Mouse (Mus musculus): Measurements from ENCODE around the gene Klhdc2.

- TF ChIP-seq CTCF (IDR thresholded peaks at IDR 0.05; ENCODE audit: extremely low read depth, insufficient read depth, insufficient read length, insufficient replicate concordance) (no peak), POLR2A (IDR thresholded peaks at IDR 0.05; ENCODE audit: low read depth, low read length) (peak; percentile 94)
Measured at GRCm38 (mm10) chr12:69356546-69357299, 60.2 kb downstream of the Klhdc2 start, which contains the start of gene Nemf.

Measured in spleen, adult 2 months (tissue).